Mouse (Mus musculus): ENCODE measurements at regions not wholly inside any gene's neighbourhood (a gene's known extent, or its start where the extent isn't known, plus 50 kb on each side); places are given as distances from the start of the nearest gene placed in this dataset.

GRCm38 (mm10) chr19:14993344-14993743 is 395.5 kb upstream of the Tle4 start:
- TF ChIP-seq CTCF (conservative IDR thresholded peaks at IDR 0.05; ENCODE audit: low read length) (no peak), NANOG (IDR thresholded peaks at IDR 0.05; ENCODE audit: borderline replicate concordance, low read length) (no peak)
